Mouse (Mus musculus): Measurements from ENCODE around the gene Mbnl1. TPM values are rescaled to one million over a fixed set of nuclear protein-coding genes. Genes with fewer than 3 reads are reported as not detected.

Gene Mbnl1
- total RNA-seq, 4 experiments from 2014 or later = 518 to 1,002 (median 693) TPM

GRCm38 (mm10) chr3:60570491-60571022, 97.9 kb downstream of the Mbnl1 start:
- peak; percentile 75 for DNase-seq

DNA sequence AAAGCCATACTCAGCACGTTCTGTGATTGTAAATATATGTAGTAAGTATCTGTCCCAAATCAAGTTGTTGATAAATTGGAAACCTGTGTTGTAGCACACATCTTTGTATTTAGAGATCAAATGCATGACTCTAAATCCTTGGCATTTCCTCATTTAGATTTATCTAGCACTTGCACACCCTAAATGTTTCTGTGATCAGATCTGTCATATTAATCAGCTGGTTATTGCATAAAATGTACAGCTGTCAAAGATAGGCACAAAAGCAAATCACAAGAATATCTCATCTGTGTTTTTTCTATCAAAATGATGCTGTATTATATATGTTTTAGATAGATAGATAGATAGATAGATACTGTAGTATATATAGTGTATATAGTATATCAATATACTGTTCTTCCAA, 98.9 kb downstream of the Mbnl1 start:
- no peak for DNase-seq

DNA sequence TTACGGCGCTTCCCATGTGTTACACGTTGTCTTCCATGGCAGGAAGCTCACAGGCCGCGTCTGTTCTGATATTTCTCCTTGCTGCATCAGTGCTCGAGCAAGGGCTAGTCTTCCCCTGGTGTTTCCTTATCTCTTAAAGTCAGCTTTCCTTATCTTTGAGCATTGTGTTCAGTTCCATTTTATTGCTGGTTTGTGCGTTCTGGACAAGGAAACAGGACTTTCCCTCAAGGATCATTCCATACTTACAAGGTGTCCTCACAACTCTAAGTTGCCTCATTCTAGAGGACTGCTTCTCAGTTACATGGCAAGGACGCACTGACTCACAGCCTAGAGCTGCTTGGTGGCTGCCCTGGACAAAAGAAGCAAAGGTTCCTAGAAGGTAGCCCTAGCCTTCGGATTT, 101.6 kb downstream of the Mbnl1 start:
- DNase-seq = no peak

DNA sequence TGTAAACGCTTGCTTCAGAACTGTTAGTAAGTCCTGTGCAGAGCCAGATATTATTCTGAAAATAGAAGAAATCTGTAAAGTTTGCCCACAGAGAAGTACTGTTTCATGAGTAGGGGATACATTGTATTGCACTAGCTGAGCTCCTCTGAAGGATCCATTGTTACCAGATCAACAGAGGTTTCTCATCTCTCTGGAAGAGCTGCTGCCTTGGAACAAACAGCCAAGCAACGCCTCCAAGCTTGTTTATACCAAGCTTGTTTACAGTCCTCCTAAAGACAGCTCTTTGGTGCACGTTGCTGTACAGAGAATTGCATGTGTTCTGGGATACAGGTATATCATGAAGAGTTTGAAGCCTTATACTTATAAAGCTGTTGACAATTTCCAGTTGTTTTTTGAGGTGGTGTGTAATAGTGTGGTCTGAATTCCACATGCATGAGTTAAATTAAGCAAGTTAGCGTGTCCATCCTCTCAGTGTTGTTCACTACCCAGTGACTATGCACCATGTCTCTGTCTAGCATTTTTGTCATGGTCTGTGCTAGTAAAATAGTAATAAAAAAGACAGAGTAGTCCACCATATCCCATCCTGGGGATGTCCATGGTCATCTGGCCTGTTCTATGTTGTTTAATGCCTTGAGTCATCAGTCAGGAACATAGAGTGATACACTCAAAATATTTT, 102.4 kb downstream of the Mbnl1 start:
- no peak for DNase-seq

GRCm38 (mm10) chr3:60575945-60576344, 103.3 kb downstream of the Mbnl1 start:
- no peak for DNase-seq

- no peak for DNase-seq
These were observed 103.9 kb downstream of the Mbnl1 start for GRCm38 (mm10) chr3:60576366-60577046.

DNA sequence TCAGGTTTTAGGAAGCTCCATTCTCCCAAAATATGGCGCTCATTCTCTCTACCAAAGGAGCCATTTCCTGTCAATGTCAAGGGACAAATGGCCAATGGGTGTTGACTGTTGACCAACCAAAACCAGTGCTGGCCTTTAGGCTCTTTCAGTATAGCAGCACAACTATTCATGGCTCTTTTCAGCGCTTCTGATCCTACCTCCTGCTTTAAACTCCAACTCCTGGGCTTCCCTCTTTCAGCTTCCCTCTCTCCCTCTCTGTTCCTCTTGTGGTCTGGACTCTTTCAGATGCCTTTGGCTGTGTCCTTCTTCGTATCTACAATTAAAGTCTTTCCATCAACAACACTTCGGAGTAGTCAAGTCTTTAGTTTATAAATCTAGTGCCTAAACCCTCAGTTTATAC, 107.2 kb downstream of the Mbnl1 start:
- DNase-seq = no peak

DNA sequence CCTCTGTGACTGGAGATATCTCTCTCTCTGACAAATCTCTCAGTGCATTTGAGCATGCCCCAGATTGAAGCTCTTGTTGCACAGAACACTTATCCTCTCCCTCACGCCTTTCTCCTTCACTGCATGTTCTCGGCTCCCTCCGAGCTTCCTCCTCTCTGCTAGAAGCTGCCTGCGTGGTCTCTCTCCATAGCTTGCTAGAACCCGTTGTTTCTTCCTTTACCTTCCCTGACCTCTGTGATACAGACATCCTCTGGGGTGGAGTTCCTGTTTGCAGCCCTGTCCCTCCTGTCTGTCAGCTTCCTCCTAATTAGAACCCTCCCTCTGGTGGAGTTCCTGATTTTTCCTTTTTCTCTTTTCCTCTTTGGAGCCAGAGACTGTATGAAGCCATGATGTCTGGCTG, 108.1 kb downstream of the Mbnl1 start:
- DNase-seq = no peak

GRCm38 (mm10) chr3:60582154-60582553, 109.5 kb downstream of the Mbnl1 start:
- no peak for DNase-seq

DNA sequence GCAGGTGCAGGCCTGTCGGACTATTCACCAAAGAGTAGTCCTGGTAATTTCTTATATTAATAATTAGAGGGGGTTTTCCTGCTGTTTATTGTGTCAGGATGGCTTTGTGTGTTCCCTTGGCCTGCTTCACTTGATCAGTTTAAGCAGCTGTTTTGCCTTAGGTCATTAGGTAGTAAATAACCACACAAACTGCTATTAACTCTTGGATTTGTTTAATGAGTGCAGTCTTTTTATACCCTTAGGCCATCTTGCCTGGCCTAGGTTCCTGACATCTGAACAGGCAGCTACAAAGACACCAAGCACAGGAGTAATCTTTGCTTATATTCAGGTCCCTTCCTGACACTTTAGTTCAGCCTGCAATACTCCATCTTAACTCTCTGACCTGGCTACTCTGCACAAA, 110.0 kb downstream of the Mbnl1 start:
- DNase-seq = no peak

- DNase-seq = no peak
These were observed 112.1 kb downstream of the Mbnl1 start for GRCm38 (mm10) chr3:60584704-60585103.

- DNase-seq = no peak
These were observed 113.4 kb downstream of the Mbnl1 start for GRCm38 (mm10) chr3:60586046-60586445.

- no peak for DNase-seq
These were observed 114.5 kb downstream of the Mbnl1 start for GRCm38 (mm10) chr3:60587149-60587548.

DNA sequence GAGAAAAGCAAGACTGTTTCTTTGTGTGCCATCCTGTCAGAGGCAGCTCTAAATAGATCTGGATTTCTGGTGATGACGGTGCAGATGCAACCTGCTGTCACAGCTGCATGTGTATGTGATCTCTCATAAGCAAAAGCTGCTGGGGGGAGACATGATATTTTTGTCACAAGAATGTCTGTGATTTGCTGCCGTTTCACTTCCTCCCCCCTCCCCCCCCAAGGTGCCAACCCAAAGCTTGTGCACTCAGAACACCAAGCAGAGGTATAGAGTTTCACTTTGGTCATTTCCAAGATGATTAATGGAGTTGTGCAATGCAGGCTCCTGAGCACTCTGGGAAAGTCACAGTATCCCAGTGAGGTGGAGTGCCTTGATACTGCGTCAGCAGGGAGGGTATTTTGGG, 116.7 kb downstream of the Mbnl1 start:
- DNase-seq = no peak

- no peak for DNase-seq
These were observed 123.0 kb downstream of the Mbnl1 start for GRCm38 (mm10) chr3:60595606-60596005.

GRCm38 (mm10) chr3:60596985-60597384, 124.4 kb downstream of the Mbnl1 start:
- peak; percentile 86 for DNase-seq

GRCm38 (mm10) chr3:60601686-60602085, 129.1 kb downstream of the Mbnl1 start:
- peak; percentile 59 for DNase-seq

GRCm38 (mm10) chr3:60602923-60603549, 130.4 kb downstream of the Mbnl1 start:
- no peak for DNase-seq

DNA sequence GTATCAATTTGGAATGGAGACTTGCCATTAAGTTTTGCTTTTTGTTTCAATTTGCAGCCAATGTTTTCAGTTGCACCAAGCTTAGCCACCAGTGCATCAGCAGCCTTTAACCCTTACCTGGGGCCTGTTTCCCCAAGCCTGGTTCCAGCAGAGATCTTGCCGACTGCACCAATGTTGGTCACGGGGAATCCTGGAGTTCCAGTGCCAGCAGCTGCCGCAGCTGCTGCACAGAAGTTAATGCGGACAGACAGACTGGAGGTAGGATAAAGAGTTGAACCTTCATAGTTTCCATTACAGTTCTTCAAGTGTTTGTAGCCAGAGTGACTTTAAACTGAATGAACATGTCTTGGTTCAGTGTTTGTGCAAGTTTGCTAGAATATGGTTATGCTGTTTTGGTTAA, 131.0 kb downstream of the Mbnl1 start:
- no peak for DNase-seq

DNA sequence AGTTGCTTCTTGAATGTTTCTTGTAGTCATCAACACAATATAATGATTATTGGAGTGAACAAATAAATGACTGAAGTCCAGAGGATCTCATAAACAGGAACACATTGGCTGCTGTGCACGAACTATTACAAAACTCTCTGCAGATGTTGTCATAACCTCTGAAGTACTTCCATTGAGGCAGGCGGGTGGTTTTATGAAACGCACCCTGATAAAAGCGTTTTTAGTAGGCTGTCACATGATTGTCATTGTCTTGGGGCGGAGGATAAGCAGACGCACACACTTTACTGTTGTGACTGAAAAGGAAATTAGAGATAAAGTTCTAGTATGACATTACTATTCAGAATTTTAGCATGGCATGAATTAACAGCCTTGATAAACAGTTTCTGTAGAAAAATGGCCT, 131.6 kb downstream of the Mbnl1 start:
- DNase-seq = no peak

DNA sequence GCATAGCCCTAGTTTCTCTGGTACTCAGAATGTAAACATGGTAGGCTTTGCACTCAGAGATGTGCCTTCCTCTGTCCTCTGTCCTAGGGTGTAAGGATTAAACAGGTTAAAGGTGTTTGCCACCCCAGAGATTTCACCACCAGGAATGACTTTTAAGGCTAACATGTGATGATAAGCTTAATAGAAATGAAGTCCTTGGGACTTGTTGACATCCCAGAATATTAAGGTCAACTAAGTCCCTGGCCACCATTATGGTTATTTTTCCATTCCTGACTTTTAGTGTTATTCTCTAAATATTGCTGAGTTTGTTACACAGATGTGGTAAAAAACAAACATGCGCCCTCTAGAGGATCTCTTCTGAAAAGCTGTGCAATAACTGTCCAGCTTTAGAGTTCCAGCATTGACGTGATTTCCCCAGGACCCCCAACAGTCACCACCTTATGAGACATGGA, 136.3 kb downstream of the Mbnl1 start:
- no peak for DNase-seq

- no peak for DNase-seq
These were observed 139.2 kb downstream of the Mbnl1 start for GRCm38 (mm10) chr3:60611839-60612238.

DNA sequence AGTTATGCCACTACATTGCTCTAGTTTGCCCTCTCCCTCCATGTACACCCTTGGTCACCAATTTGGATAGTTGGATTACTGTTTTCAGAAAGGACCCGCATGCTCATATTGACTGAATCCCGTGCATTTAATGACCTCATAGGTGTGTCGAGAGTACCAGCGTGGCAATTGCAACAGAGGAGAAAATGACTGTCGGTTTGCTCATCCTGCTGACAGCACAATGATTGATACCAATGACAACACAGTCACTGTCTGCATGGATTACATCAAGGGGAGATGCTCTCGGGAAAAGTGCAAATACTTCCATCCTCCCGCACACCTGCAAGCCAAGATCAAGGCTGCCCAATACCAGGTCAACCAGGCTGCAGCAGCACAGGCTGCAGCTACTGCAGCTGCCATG, 140.5 kb downstream of the Mbnl1 start:
- no peak for DNase-seq

- no peak for DNase-seq
These were observed 141.9 kb downstream of the Mbnl1 start for GRCm38 (mm10) chr3:60614516-60614915.
